ENCODE assay signal across 11 mouse cellular contexts in genomic region chr2:129240726-129241432, GRCm38 (mm10). TPM values are rescaled to one million over a fixed set of nuclear protein-coding genes. Genes with fewer than 3 reads are reported as not detected.
DNase-seq lines count a peak whose midpoint lies in the region; ATAC-seq lines count a peak whose summit lies in the region.
"Had no signal": no experiment of that assay in that cellular context is flagged by ENCODE, and none has a peak within 500 bp of the region (broad histone marks: within the 10 kb centered on the region; RNA-seq: fewer than 3 reads in every experiment).

No protein-coding gene starts in this region.

- H3K4me2 ChIP-seq in stomach, embryonic 15.5 days: no peak overlapping the region

- H3K9ac ChIP-seq in stomach, embryonic 15.5 days: no peak overlapping the region
- H3K9ac ChIP-seq: forebrain, postnatal 0 days had no signal

- H3K27ac ChIP-seq in stomach, embryonic 15.5 days: no peak overlapping the region

- H3K9me3 ChIP-seq in stomach, embryonic 15.5 days: no peaks in the 10 kb centered on the region; the same call in 1 of the 2 replicates

- peaks cover 6% of the 10 kb centered on the region; the same call in 1 of the 2 replicates for H3K4me1 ChIP-seq in stomach, embryonic 15.5 days

- H3K36me3 ChIP-seq in stomach, embryonic 15.5 days: no peaks in the 10 kb centered on the region

- peak; percentile 20 to 54 for DNase-seq in kidney, adult 8-10 months
- no peak for DNase-seq in kidney, adult 11 months
- DNase-seq in right cerebral cortex, adult 2 months (ENCODE audit: low spot score in 2 of 2): peak; percentile 35 to 51
- no peak for DNase-seq in right cerebral cortex, postnatal 25 days
- peak; percentile 42 to 56 for DNase-seq in frontal cortex, postnatal 36 days (ENCODE audit: low spot score in 2 of 2)
- no peak for DNase-seq in lung, adult 18-20 months
- no peak for DNase-seq in adrenal gland, postnatal 14 days
- DNase-seq: forebrain, postnatal 0 days; thymus, postnatal 14 days had no signal

- ATAC-seq in stomach, embryonic 15.5 days (ENCODE audit: insufficient read depth, low FRiP score, low read depth): peak; percentile 73; the same call in 1 of the 2 replicates
- ATAC-seq: forebrain, postnatal 0 days; intestine, embryonic 16.5 days had no signal

- H3K4me3 ChIP-seq in stomach, embryonic 15.5 days (replicated peaks): no peak overlapping the region

- 57% methylated on average over 9 of the region's 9 CpGs for WGBS in stomach, embryonic 15.5 days

- H3K27me3 ChIP-seq in stomach, embryonic 15.5 days (replicated peaks): no peaks in the 10 kb centered on the region

RNA-seq across cellular contexts. Expression of gene Slc20a1, which starts 42.3 kb away (rescaled TPM):
- 26.8 and 29.4 TPM in 2 replicates for polyA plus RNA-seq in stomach, embryonic 15.5 days (2015; fragmentation: Nextera tagmentation; extraction: Ambion mirVana)
- 19.1 and 24.3 TPM in 2 replicates for total RNA-seq in adrenal gland, postnatal 14 days (2021)

RNA-seq across cellular contexts. Expression of gene Ckap2l, which starts 56.1 kb away (rescaled TPM):
- polyA plus RNA-seq in stomach, embryonic 15.5 days (2015; fragmentation: Nextera tagmentation; extraction: Ambion mirVana): 32.7 and 35.4 TPM in 2 replicates
- total RNA-seq in adrenal gland, postnatal 14 days (2021): 9.3 and 10.4 TPM in 2 replicates

Comparison
In these comparisons a context has a peak if more than half of its experiments do, and no peak if none do; other contexts are left out.
1. DNase-seq: peak in kidney, adult 8-10 months (2 of 2), right cerebral cortex, adult 2 months (2 of 2) and frontal cortex, postnatal 36 days (2 of 2); none in kidney, adult 11 months (single experiment), right cerebral cortex, postnatal 25 days (single experiment), lung, adult 18-20 months (0 of 2) and adrenal gland, postnatal 14 days (single experiment).